Mouse (Mus musculus) kidney, adult 2 months (tissue): Measurements from ENCODE around the gene Spop.
A peak's percentile ranks its signal among the peaks of the same experiment; 100 is the strongest.

Experiments used
- CTCF ChIP-seq: fragments of 200-500 bp; conservative IDR thresholded peaks from 2 replicates; pipeline ENCODE4 v1.5.1; 2011; ENCODE audit warnings: low read depth, mild to moderate bottlenecking, control low read depth, low read length, moderate library complexity, mixed read lengths; ENCODE audit not compliant: insufficient read depth, insufficient read length
- POLR2A ChIP-seq: fragments of 200-500 bp; IDR thresholded peaks from one replicate; pipeline ENCODE4 v1.6.1; 2011; ENCODE audit warnings: low read depth, low read length, control low read depth

- TF ChIP-seq CTCF, result 0 out of 2 replicates have a peak, but pooled peaks have one; percentile 5
- no peak for TF ChIP-seq POLR2A
Observed at GRCm38 (mm10) chr11:95479458-95479857, 65.6 kb downstream of the Spop start.
